Mouse (Mus musculus) gastrocnemius, postnatal 10 days (tissue): Measurements from ENCODE around the gene Vmn1r128. TPM values are rescaled to one million over a fixed set of nuclear protein-coding genes. Genes with fewer than 3 reads are reported as not detected.
"Not testable (repeated sequence)": the region's sequence is repeated elsewhere in the genome, so short reads cannot be mapped to it uniquely, and the experiment has no call there.

ENCODE experiments used
- DNase-seq: peaks from one replicate; pipeline ENCODE4 v3.0.0; 2021; ENCODE audit warnings: mixed read lengths
- long read RNA-seq, 2 experiments: library from polyadenylated mRNA; stranded (forward); transcript quantifications; one replicate each; pipeline ENCODE4 v2.0.0; 2021
- total RNA-seq, 2 experiments: library from RNA; stranded (reverse); gene quantifications; 2 replicates each; pipeline ENCODE4 v1.2.3; 2021

The Vmn1r128 gene
- total RNA-seq, result not detected
- long read RNA-seq, experiment 1, result 0 reads
- long read RNA-seq, experiment 2, result 0 reads

DNA sequence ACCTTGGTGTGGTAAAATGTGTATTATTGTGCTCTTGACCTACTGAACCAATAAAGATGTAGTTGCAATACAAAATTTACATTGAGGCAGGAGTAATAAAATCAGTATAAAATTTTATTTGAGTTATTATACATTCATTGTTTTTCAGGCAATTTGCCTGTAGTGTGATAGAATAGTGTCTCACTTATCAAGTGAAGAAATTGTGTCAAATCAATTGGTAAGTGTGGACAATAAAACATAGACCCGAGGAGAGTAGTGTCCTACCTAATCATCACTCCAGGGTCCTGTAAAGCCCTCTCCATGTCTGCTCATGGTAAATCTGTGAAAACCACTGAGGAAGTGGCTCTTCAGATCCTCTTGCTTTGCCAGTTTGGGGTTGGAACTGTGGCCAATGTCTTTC is at the start of gene Vmn1r128:
Gene Vmn1r128 (plus strand): TSS at position 301 of the 400 bp plus-strand sequence.
- DNase-seq, result not testable (repeated sequence)

DNA sequence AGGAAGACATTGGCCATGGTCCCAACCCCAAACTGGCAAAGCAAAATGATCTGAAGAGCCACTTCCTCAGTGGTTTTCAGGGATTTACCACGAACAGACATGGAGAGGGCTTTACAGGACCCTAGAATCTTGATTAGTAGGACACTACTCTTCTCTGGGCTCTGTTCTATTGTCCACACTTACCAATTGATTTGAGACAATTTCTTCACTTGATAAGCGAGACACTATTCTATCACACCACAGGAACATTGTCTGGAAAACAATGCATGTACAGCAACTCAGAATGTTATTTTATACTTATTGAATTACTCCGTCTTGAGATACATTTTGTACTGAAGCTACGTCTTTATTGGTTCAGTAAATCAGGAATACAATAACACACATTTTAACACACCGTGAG is 47.8 kb upstream of the Vmn1r128 start, which contains the start of gene Vmn1r126:
Gene Vmn1r126 (minus strand): TSS at position 101 of the 400 bp plus-strand sequence.
- not testable (repeated sequence) for DNase-seq

DNA sequence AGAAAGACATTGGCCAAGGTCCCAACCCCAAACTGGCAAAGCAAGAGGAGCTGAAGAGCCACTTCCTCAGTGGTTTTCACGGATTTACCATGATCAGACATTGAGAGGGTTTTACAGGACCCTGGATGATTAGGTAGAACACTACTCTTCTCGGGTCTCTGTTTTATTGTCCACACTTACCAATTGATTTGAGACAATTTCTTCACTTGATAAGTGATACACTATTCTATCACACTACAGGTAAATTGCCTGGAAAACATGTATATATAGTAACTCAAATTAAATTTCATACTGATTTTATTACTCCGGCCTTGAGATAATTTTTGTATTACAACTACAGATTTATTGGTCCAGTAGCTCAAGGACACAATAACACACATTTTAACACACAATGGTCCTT is 29.4 kb upstream of the Vmn1r128 start, which contains the start of gene Vmn1r127:
Gene Vmn1r127 (minus strand): TSS at position 101 of the 400 bp plus-strand sequence.
- not testable (repeated sequence) for DNase-seq

DNA sequence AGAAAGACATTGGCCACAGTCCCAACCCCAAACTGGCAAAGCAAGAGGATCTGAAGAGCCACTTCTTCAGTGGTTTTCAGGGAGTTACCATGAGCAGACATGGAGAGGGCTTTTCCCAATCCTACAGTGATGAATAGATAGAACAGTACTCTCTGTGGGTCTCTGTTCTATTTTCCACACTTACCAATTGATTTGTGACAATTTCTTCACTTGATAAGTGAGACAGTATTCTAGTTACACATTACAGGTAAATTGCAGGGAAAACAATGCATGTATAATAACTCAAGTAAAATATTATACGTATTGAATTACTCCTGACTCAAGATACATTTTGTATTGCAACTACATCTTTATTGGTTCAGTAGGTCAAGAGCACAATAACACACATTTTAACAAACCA is 12.0 kb downstream of the Vmn1r128 start, which contains the start of gene Vmn1r129:
Gene Vmn1r129 (minus strand): TSS at position 101 of the 400 bp plus-strand sequence.
- not testable (repeated sequence) for DNase-seq

Other genes with a start within 250 kb of the Vmn1r128 start
- gene Vmn1r122, start 215.2 kb upstream of the Vmn1r128 start, total RNA-seq, result not detected
- not detected for gene Vmn1r123, start 187.2 kb upstream of the Vmn1r128 start, total RNA-seq
- gene Gm5157, start 158.9 kb upstream of the Vmn1r128 start, total RNA-seq, result not detected
- not detected for gene Vmn1r124, start 88.8 kb upstream of the Vmn1r128 start, total RNA-seq
- not detected for gene Vmn1r125, start 77.2 kb upstream of the Vmn1r128 start, total RNA-seq
- gene Vmn1r126, start 47.9 kb upstream of the Vmn1r128 start, total RNA-seq, result not detected
- not detected for gene Vmn1r127, start 29.5 kb upstream of the Vmn1r128 start, total RNA-seq
- not detected for gene Vmn1r129, start 11.9 kb downstream of the Vmn1r128 start, total RNA-seq
- not detected for gene Gm6882, start 83.4 kb downstream of the Vmn1r128 start, total RNA-seq
- gene Vmn1r130, start 162.4 kb downstream of the Vmn1r128 start, total RNA-seq, result not detected
- gene Vmn1r131, start 196.7 kb downstream of the Vmn1r128 start, total RNA-seq, result not detected